Mouse (Mus musculus): ENCODE data around the gene Acin1. TPM values are rescaled to one million over a fixed set of nuclear protein-coding genes. Genes with fewer than 3 reads are reported as not detected.

The Acin1 gene
- polyA plus RNA-seq, 1 experiment from 2014 or later = 175 TPM

MicroRNA genes within 50 kb of the gene (microRNA counts, 519-probe panel; counts per million panel counts)
- not detected for microRNA mmu-miR-686

Small RNA genes within 50 kb of the gene (microRNA-seq; reads per million reads assigned to microRNA genes)
- gene Mir686 = not detected
- 0.93 reads per million for gene Mir6948

Other genes with a start within 250 kb of the Acin1 start
- gene Lrp10, start 222.8 kb downstream of the Acin1 start, polyA plus RNA-seq (2016; fragmentation: Nextera tagmentation; extraction: Ambion mirVana) = 28.3 and 28.7 TPM in 2 replicates
- 4.3 and 5.0 TPM in 2 replicates for gene Rem2, start 210.8 kb downstream of the Acin1 start, polyA plus RNA-seq (2016; fragmentation: Nextera tagmentation; extraction: Ambion mirVana)
- gene Prmt5, start 169.4 kb downstream of the Acin1 start, polyA plus RNA-seq (2016; fragmentation: Nextera tagmentation; extraction: Ambion mirVana) = 105 and 106 TPM in 2 replicates
- gene Haus4, start 132.3 kb downstream of the Acin1 start, polyA plus RNA-seq (2016; fragmentation: Nextera tagmentation; extraction: Ambion mirVana) = 54.5 and 58.1 TPM in 2 replicates
- 68.9 and 72.2 TPM in 2 replicates for gene Ajuba, start 109.4 kb downstream of the Acin1 start, polyA plus RNA-seq (2016; fragmentation: Nextera tagmentation; extraction: Ambion mirVana)
- gene 4931414P19Rik, start 80.9 kb downstream of the Acin1 start, polyA plus RNA-seq (2016; fragmentation: Nextera tagmentation; extraction: Ambion mirVana) = 9.7 and 10.7 TPM in 2 replicates
- gene Psmb5, start 68.9 kb downstream of the Acin1 start, polyA plus RNA-seq (2016; fragmentation: Nextera tagmentation; extraction: Ambion mirVana) = 410 and 432 TPM in 2 replicates
- gene Psmb11, start 65.5 kb downstream of the Acin1 start, polyA plus RNA-seq (2016; fragmentation: Nextera tagmentation; extraction: Ambion mirVana) = 0.06 and 0.29 TPM in 2 replicates
- not detected in 2 replicates for gene Gm17606, start 46.0 kb downstream of the Acin1 start, polyA plus RNA-seq (2016; fragmentation: Nextera tagmentation; extraction: Ambion mirVana)
- gene Cdh24, start 45.6 kb downstream of the Acin1 start, polyA plus RNA-seq (2016; fragmentation: Nextera tagmentation; extraction: Ambion mirVana) = 11.8 and 12.9 TPM in 2 replicates
- 105 TPM in 2 replicates for gene 1700123O20Rik, start 715 bp downstream of the Acin1 start, polyA plus RNA-seq (2016; fragmentation: Nextera tagmentation; extraction: Ambion mirVana)
- 0.16 and 0.23 TPM in 2 replicates for gene Gm29776, start 11.9 kb upstream of the Acin1 start, polyA plus RNA-seq (2016; fragmentation: Nextera tagmentation; extraction: Ambion mirVana)
- gene Cebpe, start 25.2 kb upstream of the Acin1 start, polyA plus RNA-seq (2016; fragmentation: Nextera tagmentation; extraction: Ambion mirVana) = not detected in 2 replicates
- 0.56 and 1.1 TPM in 2 replicates for gene Slc7a8, start 95.0 kb upstream of the Acin1 start, polyA plus RNA-seq (2016; fragmentation: Nextera tagmentation; extraction: Ambion mirVana)
- gene Rnf212b, start 127.2 kb upstream of the Acin1 start, polyA plus RNA-seq (2016; fragmentation: Nextera tagmentation; extraction: Ambion mirVana) = not detected in 2 replicates
- 14.2 and 15.9 TPM in 2 replicates for gene Homez, start 184.0 kb upstream of the Acin1 start, polyA plus RNA-seq (2016; fragmentation: Nextera tagmentation; extraction: Ambion mirVana)
- 0.74 TPM in 1 of 2 replicates, not detected in the other for gene Ppp1r3e, start 190.6 kb upstream of the Acin1 start, polyA plus RNA-seq (2016; fragmentation: Nextera tagmentation; extraction: Ambion mirVana)
- 2.4 and 3.3 TPM in 2 replicates for gene Bcl2l2, start 196.4 kb upstream of the Acin1 start, polyA plus RNA-seq (2016; fragmentation: Nextera tagmentation; extraction: Ambion mirVana)
- not detected in 2 replicates for gene Gm20521, start 196.5 kb upstream of the Acin1 start, polyA plus RNA-seq (2016; fragmentation: Nextera tagmentation; extraction: Ambion mirVana)
- 183 and 200 TPM in 2 replicates for gene Pabpn1, start 205.6 kb upstream of the Acin1 start, polyA plus RNA-seq (2016; fragmentation: Nextera tagmentation; extraction: Ambion mirVana)
- gene Slc22a17, start 226.2 kb upstream of the Acin1 start, polyA plus RNA-seq (2016; fragmentation: Nextera tagmentation; extraction: Ambion mirVana) = 98.2 and 102 TPM in 2 replicates
- 44.5 and 52.7 TPM in 2 replicates for gene Efs, start 239.2 kb upstream of the Acin1 start, polyA plus RNA-seq (2016; fragmentation: Nextera tagmentation; extraction: Ambion mirVana)
- not detected in 2 replicates for gene Il25, start 245.8 kb upstream of the Acin1 start, polyA plus RNA-seq (2016; fragmentation: Nextera tagmentation; extraction: Ambion mirVana)
- 5.5 and 8.4 TPM in 2 replicates for gene Cmtm5, start 249.3 kb upstream of the Acin1 start, polyA plus RNA-seq (2016; fragmentation: Nextera tagmentation; extraction: Ambion mirVana)

All from limb, embryonic 12.5 days (tissue).